Mouse (Mus musculus): Measurements from ENCODE around the gene Nr5a2.

DNA sequence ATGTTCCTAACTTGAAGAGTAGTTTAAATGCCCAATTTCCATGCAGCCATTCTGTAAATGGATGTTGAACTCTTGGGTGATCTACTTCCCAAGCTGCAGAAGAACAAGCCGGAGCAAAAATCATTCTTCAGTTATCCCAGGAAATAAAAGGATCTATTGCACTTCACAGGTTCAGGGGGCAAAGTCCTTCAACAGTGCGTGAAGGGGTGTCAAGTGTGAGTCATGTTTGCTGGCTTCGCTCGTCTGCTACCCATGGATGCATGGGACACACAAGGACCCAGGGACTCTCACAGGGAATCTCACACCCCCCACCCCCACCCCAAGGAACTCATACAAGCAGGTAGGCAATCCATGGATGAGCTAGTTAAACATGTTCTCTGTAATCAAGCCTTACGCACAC, 29.2 kb downstream of the Nr5a2 start:
- TF ChIP-seq CTCF (IDR thresholded peaks at IDR 0.05; ENCODE audit: borderline replicate concordance, extremely low read depth, insufficient read depth, insufficient read length) (no peak), POLR2A (IDR thresholded peaks at IDR 0.05; ENCODE audit: borderline replicate concordance, extremely low read depth, insufficient read depth, insufficient read length, poor library complexity, severe bottlenecking) (no peak)

Measured in brain, embryonic 14.5 days (tissue).